Mouse (Mus musculus) adrenal gland, adult (tissue): Measurements from ENCODE around the gene Sema3f.

ENCODE experiments used
- DNase-seq, 2 experiments: peaks; one replicate each; pipeline ENCODE4 v3.0.0; 2022 to 2023; ENCODE audit warnings: low spot score in 1 of 2; ENCODE audit not compliant: inconsistent age in 2 of 2

The Sema3f gene

DNA sequence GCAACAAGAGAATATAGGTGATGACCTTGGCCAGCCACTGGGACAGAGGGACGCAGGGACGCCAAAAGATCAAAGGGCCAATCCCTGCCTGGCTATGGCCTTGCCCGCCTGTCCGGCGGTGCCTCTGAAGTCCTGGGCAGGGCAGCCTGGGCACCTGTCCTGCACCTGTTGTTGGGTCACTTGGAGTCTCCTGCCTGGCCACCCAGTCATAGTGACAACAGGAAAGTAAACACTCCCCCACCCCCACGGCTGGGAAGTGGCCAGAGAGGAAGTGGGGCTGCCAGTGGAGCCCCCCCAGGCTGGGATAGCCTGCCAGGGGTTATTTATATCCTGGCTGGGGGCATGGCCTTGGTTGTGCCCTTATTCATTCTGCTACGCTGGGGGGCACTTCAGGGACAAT lies 15.6 kb downstream of the Sema3f start:
- DNase-seq: peak in 1 of 2 experiments; percentile 64

- DNase-seq: no peak
These were observed 16.8 kb downstream of the Sema3f start for GRCm38 (mm10) chr9:107693433-107693987.

GRCm38 (mm10) chr9:107692785-107693184 lies 17.5 kb downstream of the Sema3f start:
- DNase-seq: no peak

DNA sequence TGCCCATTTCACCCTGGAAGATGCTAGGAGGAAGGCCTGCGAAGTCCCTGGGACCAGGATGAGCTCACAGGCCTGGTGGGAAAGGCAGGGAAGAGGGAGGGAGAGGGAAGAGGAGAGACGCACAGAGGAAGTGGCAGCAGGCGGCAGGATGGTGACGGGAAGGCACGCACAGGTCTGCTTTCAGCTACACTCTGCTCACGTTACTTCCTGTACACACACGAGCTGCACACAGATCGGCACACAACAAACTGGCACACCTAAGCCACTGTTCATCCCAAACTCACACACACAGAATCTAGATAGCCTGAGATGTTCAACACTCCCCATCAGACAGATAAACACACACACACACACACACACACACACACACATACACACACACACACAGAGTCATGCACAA lies 19.9 kb downstream of the Sema3f start:
- no peak for DNase-seq

DNA sequence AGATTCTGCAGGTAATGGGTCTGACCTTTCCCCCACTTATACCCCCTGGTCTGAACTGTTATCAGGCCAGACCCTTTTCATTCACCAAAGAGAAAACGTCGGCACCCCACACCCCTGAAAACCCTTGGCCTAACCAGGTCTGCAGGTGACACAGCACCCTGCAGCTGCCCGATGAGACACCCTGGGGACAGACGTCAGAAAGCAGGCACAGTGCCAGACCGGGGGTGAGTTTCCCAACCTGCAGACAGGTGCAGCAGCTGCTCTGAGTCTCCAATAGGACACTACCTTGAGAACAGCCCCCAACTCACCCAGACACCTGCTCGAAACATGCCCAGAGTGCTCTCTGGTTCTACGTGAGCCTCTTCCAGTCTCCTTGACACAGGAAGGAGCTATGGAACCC lies 21.3 kb downstream of the Sema3f start:
- no peak for DNase-seq

GRCm38 (mm10) chr9:107688415-107688814 lies 21.9 kb downstream of the Sema3f start:
- DNase-seq: no peak

GRCm38 (mm10) chr9:107685231-107685981 lies 24.9 kb downstream of the Sema3f start:
- DNase-seq: peak in 1 of 2 experiments; percentile 79

DNA sequence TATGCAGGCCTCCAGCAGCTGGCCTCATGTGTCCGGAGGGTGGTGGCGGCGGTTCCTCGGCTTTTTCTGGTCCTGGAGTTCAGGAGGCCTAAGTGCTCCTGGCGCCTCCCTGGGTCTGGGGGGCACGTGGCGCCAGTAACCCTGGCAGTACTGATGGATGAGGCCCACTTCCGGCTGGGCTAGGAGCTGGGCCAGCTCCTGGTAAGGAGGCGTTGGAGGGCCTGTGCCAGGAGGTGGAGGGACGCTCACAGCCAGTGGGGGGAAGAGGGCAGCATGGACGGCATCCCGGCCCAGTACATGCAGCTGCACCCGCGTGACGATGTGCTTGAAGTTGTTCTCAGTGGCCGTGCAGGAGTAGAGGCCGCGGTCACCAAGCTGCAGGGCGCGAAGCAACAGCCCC lies 27.9 kb downstream of the Sema3f start:
- DNase-seq: peak in 1 of 2 experiments; percentile 35

DNA sequence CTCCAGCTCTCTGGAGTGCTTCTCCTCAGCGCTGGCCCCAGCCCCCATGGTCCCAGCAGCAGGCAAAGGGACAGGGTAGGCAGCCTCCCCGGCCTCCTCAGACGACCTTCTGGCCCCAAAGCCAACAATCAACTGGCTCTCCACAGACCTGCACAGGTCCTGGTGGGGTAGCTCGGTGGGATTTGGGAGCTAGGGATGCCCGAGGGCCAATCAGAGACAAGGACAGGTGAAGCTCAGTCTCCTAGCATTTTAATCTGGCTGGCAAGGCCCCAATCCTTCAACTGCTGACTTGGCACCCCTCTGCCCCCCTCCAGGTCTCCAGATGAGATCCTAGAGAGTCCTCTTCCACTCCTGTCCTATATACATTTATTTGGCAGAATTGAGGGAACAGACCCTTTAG lies 30.8 kb downstream of the Sema3f start, which contains the start of gene Gnat1:
TSS of gene Gnat1 (minus strand) at position 212 of the 400 bp plus-strand sequence.
- no peak for DNase-seq

DNA sequence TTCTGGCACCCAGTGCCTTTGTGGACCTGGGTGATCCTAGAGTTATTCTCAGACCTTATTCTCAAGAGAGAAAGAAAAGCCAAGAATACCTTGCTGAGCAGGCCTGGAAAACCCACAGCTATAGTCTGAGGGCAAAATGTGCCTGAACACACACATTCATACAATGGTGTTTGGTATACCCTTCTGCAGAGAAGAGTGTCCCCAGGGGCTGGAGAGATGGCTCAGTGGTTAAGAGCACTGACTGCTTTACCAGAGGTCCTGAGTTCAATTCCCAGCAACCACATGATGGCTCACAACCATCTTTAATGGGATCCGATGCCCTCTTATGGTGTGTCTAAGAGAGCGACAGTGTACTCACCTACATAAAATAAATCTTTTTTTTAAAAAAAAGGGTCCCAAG lies 31.4 kb downstream of the Sema3f start:
- DNase-seq: no peak

GRCm38 (mm10) chr9:107677819-107678526 lies 32.3 kb downstream of the Sema3f start:
- peak; percentile 59 to 92 for DNase-seq

GRCm38 (mm10) chr9:107677091-107677784 lies 33.0 kb downstream of the Sema3f start:
- DNase-seq: peak in 1 of 2 experiments; percentile 70

DNA sequence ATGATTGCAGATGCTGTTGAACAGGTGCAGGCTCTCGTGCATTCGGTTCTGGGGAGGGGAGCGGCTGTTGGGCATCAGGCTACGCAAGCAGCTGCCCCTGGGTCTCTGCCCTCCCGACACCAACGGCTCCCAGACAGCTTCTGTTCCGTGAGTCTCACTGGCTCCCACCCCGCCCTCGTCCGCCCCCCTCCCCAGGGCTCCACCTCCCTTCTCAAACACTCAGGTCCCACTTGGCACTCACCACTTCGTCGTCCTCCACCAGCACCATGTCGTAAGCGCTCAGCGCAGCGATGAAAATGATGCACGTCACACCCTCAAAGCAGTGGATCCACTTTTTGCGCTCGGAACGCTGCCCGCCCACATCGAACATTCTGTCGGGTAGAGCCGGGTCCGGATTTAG lies 34.0 kb downstream of the Sema3f start:
- DNase-seq: no peak

DNA sequence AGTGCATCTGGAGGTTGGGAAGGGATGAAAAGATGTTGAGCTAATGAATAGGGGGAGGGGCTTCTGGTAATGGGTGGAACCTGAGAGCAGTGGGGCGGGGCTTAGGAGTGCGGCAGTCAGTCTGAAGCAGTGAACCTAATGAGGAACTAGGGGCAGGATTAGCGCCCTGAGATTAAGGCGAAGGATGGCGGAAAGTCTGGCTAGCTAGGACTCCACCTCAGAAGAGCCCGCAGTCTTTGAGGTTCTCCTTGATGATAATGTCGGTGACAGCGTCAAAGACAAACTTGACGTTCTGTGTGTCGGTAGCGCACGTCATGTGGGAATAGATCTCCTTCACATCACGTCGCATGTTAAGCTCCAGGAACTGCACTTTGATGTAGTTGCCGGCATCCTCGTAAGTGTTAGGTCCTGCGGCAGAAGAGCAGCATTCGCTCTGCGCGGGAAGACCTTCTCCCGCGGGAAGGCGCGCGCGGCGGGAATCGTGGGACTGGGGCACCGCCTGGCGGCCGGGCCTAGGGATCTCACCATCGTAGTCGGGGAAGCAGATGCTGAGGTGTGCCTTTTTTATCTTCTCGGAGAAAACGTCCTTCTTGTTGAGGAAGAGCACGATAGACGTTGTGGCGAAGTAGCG lies 34.5 kb downstream of the Sema3f start:
- peak; percentile 69 to 87 for DNase-seq

GRCm38 (mm10) chr9:107674609-107675429 lies 35.5 kb downstream of the Sema3f start:
- no peak for DNase-seq

DNA sequence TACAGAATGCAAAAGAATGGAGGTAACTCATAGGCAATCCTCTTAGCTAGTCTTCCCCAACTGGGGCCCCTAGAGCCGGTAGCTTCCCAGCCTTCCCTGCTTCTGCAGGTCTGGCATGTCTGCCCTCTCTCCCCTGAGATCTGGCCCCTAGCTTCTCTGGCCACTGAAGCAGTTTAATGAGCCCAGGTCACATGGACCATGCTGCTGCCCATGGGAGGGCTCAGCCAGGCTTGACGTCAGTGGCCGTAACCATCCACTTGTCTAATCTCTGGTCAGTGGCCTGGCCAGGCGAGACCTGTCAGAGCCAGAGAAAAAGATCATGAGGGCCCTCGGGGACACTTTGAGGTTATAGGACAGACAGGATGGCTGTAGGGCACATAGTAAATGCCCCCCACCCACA lies 40.0 kb downstream of the Sema3f start:
- DNase-seq: no peak

GRCm38 (mm10) chr9:107669480-107669945 lies 40.8 kb downstream of the Sema3f start, which contains the start of gene Slc38a3:
Gene Slc38a3 (minus strand): TSS chr9:107669530.
- DNase-seq: no peak

GRCm38 (mm10) chr9:107668916-107669315 lies 41.4 kb downstream of the Sema3f start:
- DNase-seq: no peak

DNA sequence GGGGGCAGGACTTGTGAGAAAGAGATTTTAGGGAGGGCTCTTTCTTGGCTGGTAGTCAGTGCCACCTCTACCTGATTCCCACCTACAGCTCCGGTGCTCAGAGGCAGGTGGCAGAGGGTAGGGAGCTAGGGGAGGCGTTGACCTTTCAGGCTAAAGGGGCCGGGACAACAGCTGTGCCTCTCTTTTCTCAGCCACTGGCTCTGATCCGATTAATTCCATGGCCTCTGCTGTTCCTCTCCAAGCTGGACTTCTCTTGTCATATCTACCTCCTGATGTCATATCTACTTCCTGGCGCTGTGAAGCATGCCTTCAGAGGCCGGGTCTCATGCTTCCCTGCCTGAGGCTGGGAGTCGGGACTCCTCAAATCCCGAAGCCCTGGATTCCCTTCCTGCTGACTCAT lies 42.3 kb downstream of the Sema3f start:
- DNase-seq: no peak

- no peak for DNase-seq
These were observed 43.1 kb downstream of the Sema3f start for GRCm38 (mm10) chr9:107667219-107667618.
